Comparison of ENCODE assay signal across 19 mouse cellular contexts in the genomic region with DNA sequence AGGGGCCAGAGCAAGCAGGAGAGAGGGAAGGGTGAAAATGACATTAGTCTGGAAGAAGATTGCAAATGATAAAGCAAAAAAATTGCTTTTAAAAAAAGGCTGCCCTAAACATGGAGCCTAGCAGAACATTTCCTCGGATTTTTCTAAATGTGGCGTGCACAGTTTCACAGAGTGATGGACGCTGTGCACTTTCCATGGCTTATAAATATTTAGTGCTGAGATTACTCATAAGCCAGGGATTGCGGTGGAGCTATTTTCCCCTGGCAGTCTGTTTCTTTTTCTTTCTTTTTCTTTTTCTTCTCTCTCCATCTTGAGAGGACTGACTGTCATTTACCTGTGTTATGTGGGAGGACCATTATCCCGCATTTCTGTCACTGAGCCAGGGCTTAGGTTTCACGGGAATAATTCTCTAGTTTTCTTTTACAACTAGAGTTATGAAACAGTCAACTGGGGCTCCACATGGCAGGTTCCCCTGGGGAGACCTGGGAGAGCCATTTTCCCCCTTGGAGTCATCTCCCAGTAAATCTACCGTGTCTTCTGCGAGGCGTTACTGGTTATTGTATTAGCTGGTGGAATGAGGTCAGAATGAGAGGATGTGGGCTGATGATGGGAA.
A peak's percentile ranks its signal among the peaks of the same experiment; 100 is the strongest.
DNase-seq lines count a peak whose midpoint lies in the region.
"Had no signal": no experiment of that assay in that cellular context is flagged by ENCODE, and none has a peak within 500 bp of the region (broad histone marks: within the 10 kb centered on the region; RNA-seq: fewer than 3 reads in every experiment).

No protein-coding gene starts in this region.

- H3K27me3 ChIP-seq in heart, embryonic 10.5 days (ENCODE audit: insufficient read depth, poor library complexity, severe bottlenecking) = no peaks in the 10 kb centered on the region
- H3K27me3 ChIP-seq: embryonic facial prominence, embryonic 13.5 days had no signal

- no peaks in the 10 kb centered on the region for H3K9me3 ChIP-seq in heart, embryonic 10.5 days
- H3K9me3 ChIP-seq: embryonic facial prominence, embryonic 13.5 days had no signal

- no peaks in the 10 kb centered on the region for H3K36me3 ChIP-seq in heart, embryonic 10.5 days
- H3K36me3 ChIP-seq: embryonic facial prominence, embryonic 13.5 days had no signal

- H3K27ac ChIP-seq in heart, embryonic 10.5 days = no peak overlapping the region
- H3K27ac ChIP-seq: embryonic facial prominence, embryonic 13.5 days had no signal

- H3K4me3 ChIP-seq in heart, embryonic 10.5 days = no peak overlapping the region
- H3K4me3 ChIP-seq: embryonic facial prominence, embryonic 13.5 days; myocyte had no signal

- peaks cover 7% of the 10 kb centered on the region for H3K4me1 ChIP-seq in heart, embryonic 10.5 days

- DNase-seq in heart, embryonic 10.5 days (ENCODE audit: low spot score) = peak; percentile 6
- no peak for DNase-seq in heart, adult 18-20 months
- DNase-seq in left cerebral cortex, adult 8-10 months (ENCODE audit: low spot score in 2 of 2) = peak; percentile 25 to 48
- DNase-seq in left cerebral cortex, adult 11 months (ENCODE audit: low spot score) = no peak
- peak; percentile 43 to 54 for DNase-seq in left cerebral cortex, postnatal 14 days (ENCODE audit: low spot score in 2 of 2)
- peak; percentile 51 to 55 for DNase-seq in right cerebral cortex, postnatal 10 days (ENCODE audit: low spot score in 2 of 2)
- DNase-seq in urinary bladder, postnatal 14 days (ENCODE audit: low spot score) = no peak
- no peak for DNase-seq in gastrocnemius, adult 18-20 months (ENCODE audit: low spot score)
- DNase-seq: adrenal gland, postnatal 10 days; B cell, adult 2 months; cerebellum, postnatal 14 days; gastrocnemius, postnatal 10 days; heart, postnatal 36 days; kidney, adult 2 months; liver; lung, embryonic 14.5 days; thymus, adult 18-20 months had no signal

- intact Hi-C loops in left cerebral cortex, postnatal 14 days (cut with DNase I) = loop anchor here (5.0 kb wide), 1 partner anchor 176 kb away; the partner anchor contains the start of gene Mtus2

- WGBS in heart, embryonic 10.5 days = 83% methylated on average over 9 of the region's 9 CpGs

Comparison
In these comparisons a context has a peak if more than half of its experiments do, and no peak if none do; other contexts are left out.
1. DNase-seq: peak in heart, embryonic 10.5 days (single experiment), left cerebral cortex, adult 8-10 months (2 of 2), left cerebral cortex, postnatal 14 days (2 of 2) and right cerebral cortex, postnatal 10 days (2 of 2); none in heart, adult 18-20 months (0 of 2), left cerebral cortex, adult 11 months (single experiment), urinary bladder, postnatal 14 days (single experiment) and gastrocnemius, adult 18-20 months (single experiment).